Mouse (Mus musculus): ENCODE results near the gene Gm29644.
"Not testable (repeated sequence)": the region's sequence is repeated elsewhere in the genome, so short reads cannot be mapped to it uniquely, and the experiment has no call there.

Gene Gm29644

DNA sequence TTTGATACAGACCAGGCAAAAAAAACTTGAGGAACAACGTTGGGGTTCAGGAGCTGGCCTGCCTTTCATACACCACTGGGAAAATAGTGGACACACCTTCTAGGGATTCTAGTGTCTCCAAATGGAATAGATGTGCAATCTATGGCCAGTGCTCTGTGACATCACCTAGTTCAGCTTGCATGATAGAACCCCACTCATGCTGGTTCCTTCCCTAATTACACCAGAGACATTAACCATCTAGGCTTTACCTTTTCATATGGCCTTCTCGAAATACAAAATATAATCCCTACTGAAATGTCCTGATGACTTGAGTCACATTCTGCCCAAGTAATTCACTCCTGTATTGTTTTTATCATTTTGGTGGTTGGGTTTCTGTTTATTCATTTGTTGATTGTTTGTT lies at the start of gene Gm29644, which contains the start of gene Gm29423:
Gm29644 (minus strand) TSS at position 157 of the 400 bp plus-strand sequence.
Gm29423 (minus strand) TSS at position 101 of the 400 bp plus-strand sequence.
- DNase-seq: not testable (repeated sequence)

DNA sequence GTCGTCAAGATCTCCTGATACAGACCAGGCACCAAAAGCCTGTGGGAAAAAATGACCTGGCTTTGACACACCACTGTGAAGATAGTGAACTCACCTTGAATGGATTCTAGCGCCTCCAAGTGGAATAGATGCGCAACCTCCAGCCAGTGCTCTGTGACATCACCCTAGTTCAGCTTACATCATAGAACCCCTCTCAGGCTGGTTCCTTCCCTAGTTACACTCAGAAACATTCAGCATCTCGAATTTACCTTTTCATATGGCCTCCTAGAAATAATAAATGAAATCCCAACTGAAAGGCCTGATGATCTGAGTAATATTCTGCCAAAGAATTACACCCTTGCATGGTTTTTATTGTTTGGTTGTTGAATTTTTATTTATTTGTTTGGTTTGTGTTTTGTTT lies 29.6 kb downstream of the Gm29644 start, which contains the start of gene Gm21118:
Gm21118 (minus strand) TSS at position 101 of the 400 bp plus-strand sequence.
- DNase-seq: not testable (repeated sequence)
